Mouse (Mus musculus): Measurements from ENCODE around the gene Gm10377. TPM values are rescaled to one million over a fixed set of nuclear protein-coding genes. Genes with fewer than 3 reads are reported as not detected.
"Not testable (repeated sequence)": the region's sequence is repeated elsewhere in the genome, so short reads cannot be mapped to it uniquely, and the experiment has no call there.

Gm10377 gene
- total RNA-seq (2021) = not detected in 2 replicates
- long read RNA-seq, experiment 1 = 0 reads
- long read RNA-seq, experiment 2 = 0 reads

- not testable (repeated sequence) for DNase-seq
Observed at GRCm38 (mm10) chr14:42797887-42798286, at the start of gene Gm10377. Gene Gm10377, minus strand, starts transcription at chr14:42797987.

- DNase-seq = not testable (repeated sequence)
Observed at GRCm38 (mm10) chr14:42768721-42769120, 29.1 kb downstream of the Gm10377 start, which contains the start of gene Gm3015. Gene Gm3015, minus strand, starts transcription at chr14:42768821.

Other genes with a start within 250 kb of the Gm10377 start
- not detected in 2 replicates for gene Gm17124, start 198.1 kb downstream of the Gm10377 start, total RNA-seq (2021)
- not detected in 2 replicates for gene Gm3633, start 156.1 kb downstream of the Gm10377 start, total RNA-seq (2021)
- gene Gm10378, start 142.0 kb downstream of the Gm10377 start, total RNA-seq (2021) = not detected in 2 replicates
- gene Gm3015, start 29.2 kb downstream of the Gm10377 start, total RNA-seq (2021) = not detected in 2 replicates
- gene Gm21977, start 55.5 kb upstream of the Gm10377 start, total RNA-seq (2021) = not detected in 2 replicates
- gene Gm8082, start 195.6 kb upstream of the Gm10377 start, total RNA-seq (2021) = not detected in 2 replicates
- gene Gm10376, start 217.6 kb upstream of the Gm10377 start, total RNA-seq (2021) = not detected in 2 replicates